In the genomic region with DNA sequence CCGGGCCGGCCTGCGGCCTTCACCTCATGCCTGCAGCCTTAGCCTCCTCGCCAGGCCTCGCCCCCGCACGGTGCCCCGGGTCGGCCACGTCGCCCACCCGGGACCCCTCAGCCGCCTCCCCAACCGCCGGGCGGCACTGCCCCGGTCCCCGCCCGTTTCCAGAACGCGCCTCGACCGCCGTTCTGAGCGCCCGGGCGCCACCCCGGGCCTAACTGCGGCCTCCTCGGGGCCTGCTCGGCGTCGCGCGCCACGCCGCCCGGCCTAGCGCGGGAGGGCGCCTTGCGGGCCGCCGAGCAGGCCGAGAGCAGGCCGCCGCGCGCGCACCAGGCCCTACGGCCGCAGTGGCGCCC, we compare ENCODE assay signal across 8 mouse cellular contexts. TPM values are rescaled to one million over a fixed set of nuclear protein-coding genes. Genes with fewer than 3 reads are reported as not detected.
DNase-seq lines count a peak whose midpoint lies in the region; ATAC-seq and TF ChIP-seq lines count a peak whose summit lies in the region.

No protein-coding gene starts in this region.

- DNase-seq in kidney, adult 11 months: no peak
- no peak for DNase-seq in MEL (ENCODE audit: low read depth, low spot score)
- no peak for DNase-seq in forebrain, embryonic 14.5 days (ENCODE audit: low spot score)
- no peak for DNase-seq in right cerebral cortex, adult 18-20 months
- DNase-seq in layer of hippocampus, adult 9-10 months (ENCODE audit: low spot score): no peak
- DNase-seq in adrenal gland, postnatal 10 days: no peak

- no peak for TF ChIP-seq RAD21 in MEL (IDR thresholded peaks at IDR 0.05; ENCODE audit: low read depth, low read length)

- H3K4me2 ChIP-seq in kidney, embryonic 14.5 days (replicated peaks; ENCODE audit: low read depth, low read length): peak overlapping the region; percentile 35
- peak overlapping the region; percentile 65 for H3K4me2 ChIP-seq in forebrain, embryonic 14.5 days (ENCODE audit: low read length)
- peak overlapping the region; percentile 79 for H3K4me2 ChIP-seq in liver, embryonic 15.5 days

- no peak for TF ChIP-seq EP300 in MEL (IDR thresholded peaks at IDR 0.05; ENCODE audit: low read depth in 1 of 2, low read length in 2 of 2)

- peaks cover 5% of the 10 kb centered on the region; the same call in 1 of the 2 replicates for H3K27me3 ChIP-seq in kidney, embryonic 14.5 days (ENCODE audit: control insufficient read depth, insufficient read depth, low read length)
- no peaks in the 10 kb centered on the region for H3K27me3 ChIP-seq in MEL (ENCODE audit: control insufficient read depth in 1 of 2, insufficient read depth in 2 of 2, low read length in 2 of 2)
- no peaks in the 10 kb centered on the region for H3K27me3 ChIP-seq in forebrain, embryonic 14.5 days (replicated peaks; ENCODE audit: control insufficient read depth, insufficient read depth, low read length)
- peaks cover 30% of the 10 kb centered on the region for H3K27me3 ChIP-seq in liver, embryonic 15.5 days

- peak overlapping the region; percentile 100 for H3K27ac ChIP-seq in kidney, embryonic 14.5 days (ENCODE audit: low read depth, low read length)
- peak overlapping the region; percentile 92 for H3K27ac ChIP-seq in MEL (ENCODE audit: control insufficient read depth, low read depth, low read length)
- peak overlapping the region; percentile 99 for H3K27ac ChIP-seq in forebrain, embryonic 14.5 days (ENCODE audit: low read depth, low read length)
- peak overlapping the region; percentile 98 for H3K27ac ChIP-seq in liver, embryonic 15.5 days (replicated peaks)

- H3K4me1 ChIP-seq in kidney, embryonic 14.5 days (ENCODE audit: control insufficient read depth, insufficient read depth, low read length): no peaks in the 10 kb centered on the region; the same call in 1 of the 2 replicates
- peaks cover 6 to 9% of the 10 kb centered on the region in 2 experiments for H3K4me1 ChIP-seq in MEL (ENCODE audit: control insufficient read depth in 1 of 2, insufficient read depth in 2 of 2, low read length in 2 of 2)
- H3K4me1 ChIP-seq in forebrain, embryonic 14.5 days (ENCODE audit: control insufficient read depth, insufficient read depth, low read length): no peaks in the 10 kb centered on the region
- peaks cover 13% of the 10 kb centered on the region for H3K4me1 ChIP-seq in liver, embryonic 15.5 days (replicated peaks)

- no peak for TF ChIP-seq CTCF in MEL (IDR thresholded peaks at IDR 0.05 in 2 of 3, conservative IDR thresholded peaks at IDR 0.05 in 1 of 3; ENCODE audit: control insufficient read depth in 1 of 3, insufficient read depth in 1 of 3, low read depth in 2 of 3, low read length in 3 of 3, poor library complexity in 1 of 3, severe bottlenecking in 1 of 3)

- TF ChIP-seq POLR2A in MEL (IDR thresholded peaks at IDR 0.05; ENCODE audit: control insufficient read depth in 1 of 2, insufficient read depth in 1 of 2, low read depth in 1 of 2, low read length in 2 of 2, poor library complexity in 1 of 2): no peak

- peak overlapping the region; percentile 57 for H3K4me3 ChIP-seq in kidney, embryonic 14.5 days (ENCODE audit: low read length)
- peak overlapping the region; percentile 74 to 98 for H3K4me3 ChIP-seq in MEL (ENCODE audit: control insufficient read depth in 1 of 2, insufficient read depth in 1 of 2, low read depth in 2 of 2, low read length in 2 of 2)
- peak overlapping the region; percentile 55 for H3K4me3 ChIP-seq in forebrain, embryonic 14.5 days (ENCODE audit: low read depth, low read length)
- H3K4me3 ChIP-seq in liver, embryonic 15.5 days (replicated peaks): peak overlapping the region; percentile 73

- no peaks in the 10 kb centered on the region for H3K9me3 ChIP-seq in kidney, embryonic 14.5 days (ENCODE audit: control insufficient read depth, low read length)
- no peaks in the 10 kb centered on the region for H3K9me3 ChIP-seq in MEL (replicated peaks; ENCODE audit: insufficient read depth, low read length)
- H3K9me3 ChIP-seq in forebrain, embryonic 14.5 days (replicated peaks; ENCODE audit: control insufficient read depth, low read length): no peaks in the 10 kb centered on the region; the same call in 1 of the 2 replicates
- no peaks in the 10 kb centered on the region for H3K9me3 ChIP-seq in liver, embryonic 15.5 days (replicated peaks)

- peak overlapping the region; percentile 90 for H3K9ac ChIP-seq in kidney, embryonic 14.5 days (ENCODE audit: low read depth, low read length)
- peak overlapping the region; percentile 100 for H3K9ac ChIP-seq in MEL (ENCODE audit: control insufficient read depth, low read depth, low read length, poor library complexity, severe bottlenecking)
- H3K9ac ChIP-seq in forebrain, embryonic 14.5 days (ENCODE audit: low read length): peak overlapping the region; percentile 88
- H3K9ac ChIP-seq in liver, embryonic 15.5 days: peak overlapping the region; percentile 83

- ATAC-seq in kidney, embryonic 14.5 days (ENCODE audit: low FRiP score, low TSS enrichment): peak; percentile 76; the same call in 1 of the 2 replicates
- ATAC-seq in forebrain, embryonic 14.5 days: no peak; the same call in 1 of the 2 replicates
- peak; percentile 69 for ATAC-seq in liver, embryonic 15.5 days (ENCODE audit: insufficient read depth)

- peaks cover 48% of the 10 kb centered on the region for H3K79me2 ChIP-seq in MEL (ENCODE audit: control insufficient read depth, insufficient read depth, low read length, poor library complexity)

- H3K36me3 ChIP-seq in kidney, embryonic 14.5 days (ENCODE audit: control insufficient read depth, insufficient read depth, low read length): no peaks in the 10 kb centered on the region
- H3K36me3 ChIP-seq in MEL (ENCODE audit: control insufficient read depth in 1 of 2, insufficient read depth in 2 of 2, low read length in 2 of 2): peaks cover 0 to 20% of the 10 kb centered on the region in 2 experiments; a peak in 2 of 4 replicates
- no peaks in the 10 kb centered on the region for H3K36me3 ChIP-seq in forebrain, embryonic 14.5 days (ENCODE audit: control insufficient read depth, insufficient read depth, low read length)
- H3K36me3 ChIP-seq in liver, embryonic 15.5 days (replicated peaks): no peaks in the 10 kb centered on the region

- 16% methylated on average over 53 of the region's 53 CpGs for WGBS in kidney, embryonic 14.5 days
- 37% methylated on average over 49 of the region's 53 CpGs for WGBS in forebrain, embryonic 14.5 days
- 13% methylated on average over 53 of the region's 53 CpGs for WGBS in liver, embryonic 15.5 days (ENCODE audit: insufficient replicate concordance)

TF ChIP-seq in MEL, 35 proteins besides CTCF, POLR2A, EP300 and RAD21:
- TF ChIP-seq MAX (IDR thresholded peaks at IDR 0.05; ENCODE audit: low read length) (no peak), MYC (IDR thresholded peaks at IDR 0.05; ENCODE audit: low read depth, low read length) (no peak)
TF ChIP-seq in MEL: peak in this region for 0.

RNA-seq across cellular contexts. Expression of a gene that starts 0.8 kb away (rescaled TPM):
- 24.9 and 44.1 TPM in 2 replicates for polyA plus RNA-seq in kidney, embryonic 14.5 days (2014; fragmentation: Nextera tagmentation; extraction: Ambion mirVana)
- total RNA-seq in MEL (2012; rRNA removed): 16.0 and 16.5 TPM in 2 replicates
- 10 to 100 TPM in 1 of 2 experiments, 1 to 10 TPM in 1; 10.0 to 21.4 TPM for polyA plus RNA-seq in MEL (2012; ENCODE audit: insufficient read depth in 1 of 2, insufficient read length in 2 of 2, low read depth in 1 of 2, low replicate concordance in 2 of 2, missing spikeins in 1 of 2)
- polyA plus RNA-seq in forebrain, embryonic 14.5 days (2014; fragmentation: Nextera tagmentation; extraction: Ambion mirVana): 26.0 and 38.8 TPM in 2 replicates
- 12.6 and 13.7 TPM in 2 replicates for polyA plus RNA-seq in liver, embryonic 15.5 days (2015; fragmentation: Nextera tagmentation; extraction: Ambion mirVana)
- 10 to 100 TPM; 27.0 to 36.8 TPM for total RNA-seq in adrenal gland, postnatal 10 days (2021)
